Mouse (Mus musculus): ENCODE data around the gene Rbmxl1. TPM values are rescaled to one million over a fixed set of nuclear protein-coding genes. Genes with fewer than 3 reads are reported as not detected.
A peak's percentile ranks its signal among the peaks of the same experiment; 100 is the strongest.

The Rbmxl1 gene
- total and polyA plus RNA-seq, 3 experiments = 157 to 189 (median 181) TPM

- ATAC-seq (ENCODE audit: extremely low read depth, insufficient number of reproducible peaks, low FRiP score, poor library complexity, severe bottlenecking) (no peak), DNase-seq (ENCODE audit: low spot score) (no peak)
- H3K27me3 ChIP-seq (ENCODE audit: insufficient read depth, low read length) = no peaks in the 10 kb centered on the region
- TF ChIP-seq CTCF (IDR thresholded peaks at IDR 0.05; ENCODE audit: low read depth, low read length) = no peak
- TF ChIP-seq POLR2AphosphoS5 (IDR thresholded peaks at IDR 0.05; ENCODE audit: insufficient replicate concordance, low read depth, low read length) = no peak
- no peak for TF ChIP-seq TAL1 (conservative IDR thresholded peaks at IDR 0.05; ENCODE audit: low read depth, low read length)
- no peak for TF ChIP-seq GATA2 (IDR thresholded peaks at IDR 0.05; ENCODE audit: borderline replicate concordance, low read depth, low read length)
- H3K36me3 ChIP-seq (replicated peaks) = peaks cover 65% of the 10 kb centered on the region
- H3K4me1 ChIP-seq (ENCODE audit: insufficient read depth, low read depth, low read length) = peaks cover 11% of the 10 kb centered on the region; the same call in 1 of the 2 replicates
- H3K4me3 ChIP-seq (ENCODE audit: low read depth, low read length) = no peak overlapping the region
- H3K9me3 ChIP-seq (replicated peaks) = no peaks in the 10 kb centered on the region
These were observed 6.0 kb upstream of the Rbmxl1 start for GRCm38 (mm10) chr8:78514706-78515105.

- peaks cover 53% of the 10 kb centered on the region for H3K36me3 ChIP-seq (replicated peaks)
- no peaks in the 10 kb centered on the region for H3K9me3 ChIP-seq (replicated peaks)
- no peak overlapping the region for H3K4me3 ChIP-seq (ENCODE audit: low read depth, low read length)
- no peak for ATAC-seq (ENCODE audit: extremely low read depth, insufficient number of reproducible peaks, low FRiP score, poor library complexity, severe bottlenecking)
- no peak for TF ChIP-seq TAL1 (conservative IDR thresholded peaks at IDR 0.05; ENCODE audit: low read depth, low read length)
- no peak for TF ChIP-seq CTCF (IDR thresholded peaks at IDR 0.05; ENCODE audit: low read depth, low read length)
- no peak for TF ChIP-seq POLR2AphosphoS5 (IDR thresholded peaks at IDR 0.05; ENCODE audit: insufficient replicate concordance, low read depth, low read length)
- no peak for TF ChIP-seq GATA1 (IDR thresholded peaks at IDR 0.05; ENCODE audit: borderline replicate concordance, low read length)
- no peaks in the 10 kb centered on the region for H3K27me3 ChIP-seq (ENCODE audit: insufficient read depth, low read length)
- peaks cover 11% of the 10 kb centered on the region for H3K4me1 ChIP-seq (ENCODE audit: insufficient read depth, low read depth, low read length)
- no peak for DNase-seq (ENCODE audit: low spot score)
These were observed 4.4 kb upstream of the Rbmxl1 start for GRCm38 (mm10) chr8:78513106-78513505.

DNA sequence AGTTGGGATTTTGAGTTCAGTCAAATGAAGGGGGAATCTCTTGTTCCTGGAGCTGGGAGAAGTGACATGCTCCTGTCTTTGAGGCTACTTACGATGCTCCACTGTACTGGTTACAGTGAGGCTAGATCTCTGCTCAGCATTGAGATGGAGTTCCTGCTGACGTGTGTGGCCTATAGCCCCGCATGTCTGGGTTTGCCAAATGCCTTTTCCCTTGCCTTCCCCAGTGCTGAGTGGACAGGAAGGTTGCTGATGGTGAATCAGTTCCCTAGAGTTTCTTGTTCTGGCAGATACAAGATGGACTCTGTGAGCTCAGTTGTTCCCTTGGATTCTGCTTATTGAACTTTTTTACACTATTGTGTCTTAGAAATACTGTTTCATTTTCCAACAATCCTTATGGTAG, 2.2 kb upstream of the Rbmxl1 start:
- no peak overlapping the region; the same call in 1 of the 2 replicates for H3K4me3 ChIP-seq (ENCODE audit: low read depth, low read length)
- peaks cover 41% of the 10 kb centered on the region for H3K36me3 ChIP-seq (replicated peaks)
- ATAC-seq (ENCODE audit: extremely low read depth, insufficient number of reproducible peaks, low FRiP score, poor library complexity, severe bottlenecking) = no peak
- peaks cover 20% of the 10 kb centered on the region for H3K4me1 ChIP-seq (ENCODE audit: insufficient read depth, low read depth, low read length)
- TF ChIP-seq CTCF (IDR thresholded peaks at IDR 0.05; ENCODE audit: low read depth, low read length) (no peak), GATA1 (IDR thresholded peaks at IDR 0.05; ENCODE audit: borderline replicate concordance, low read length) (no peak), POLR2AphosphoS5 (IDR thresholded peaks at IDR 0.05; ENCODE audit: insufficient replicate concordance, low read depth, low read length) (no peak), GATA2 (IDR thresholded peaks at IDR 0.05; ENCODE audit: borderline replicate concordance, low read depth, low read length) (no peak), TAL1 (conservative IDR thresholded peaks at IDR 0.05; ENCODE audit: low read depth, low read length) (no peak)
- no peaks in the 10 kb centered on the region for H3K9me3 ChIP-seq (replicated peaks)
- no peak for DNase-seq (ENCODE audit: low spot score)
- H3K27me3 ChIP-seq (ENCODE audit: insufficient read depth, low read length) = no peaks in the 10 kb centered on the region

DNA sequence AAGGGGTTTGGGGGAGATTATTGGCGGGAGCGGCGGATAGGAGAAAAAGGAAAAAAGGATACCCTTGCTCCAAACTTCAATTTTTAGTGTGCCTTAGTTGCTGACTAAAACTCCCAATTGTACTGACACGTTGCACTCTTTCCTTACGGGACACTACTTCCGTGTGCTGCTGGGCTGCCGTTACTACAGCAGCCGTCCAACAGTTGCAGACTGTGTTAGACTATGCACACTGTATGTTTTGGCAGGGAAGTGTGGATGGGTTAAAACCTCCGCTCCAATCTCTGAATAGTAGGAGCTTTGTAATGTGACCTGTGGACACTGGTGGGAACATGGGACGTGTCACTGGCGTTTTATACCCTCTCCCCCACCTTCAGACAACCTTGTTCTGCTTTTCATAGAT, 1.4 kb upstream of the Rbmxl1 start:
- peaks cover 33% of the 10 kb centered on the region for H3K36me3 ChIP-seq (replicated peaks)
- no peaks in the 10 kb centered on the region for H3K27me3 ChIP-seq (ENCODE audit: insufficient read depth, low read length)
- no peak for ATAC-seq (ENCODE audit: extremely low read depth, insufficient number of reproducible peaks, low FRiP score, poor library complexity, severe bottlenecking)
- DNase-seq (ENCODE audit: low spot score) = peak; percentile 26
- H3K4me3 ChIP-seq (ENCODE audit: low read depth, low read length) = peak overlapping the region; percentile 96
- no peak for TF ChIP-seq POLR2AphosphoS5 (IDR thresholded peaks at IDR 0.05; ENCODE audit: insufficient replicate concordance, low read depth, low read length)
- no peak for TF ChIP-seq GATA2 (IDR thresholded peaks at IDR 0.05; ENCODE audit: borderline replicate concordance, low read depth, low read length)
- no peak for TF ChIP-seq CTCF (IDR thresholded peaks at IDR 0.05; ENCODE audit: low read depth, low read length)
- no peak for TF ChIP-seq TAL1 (conservative IDR thresholded peaks at IDR 0.05; ENCODE audit: low read depth, low read length)
- no peak for TF ChIP-seq GATA1 (IDR thresholded peaks at IDR 0.05; ENCODE audit: borderline replicate concordance, low read length)
- H3K9me3 ChIP-seq (replicated peaks) = no peaks in the 10 kb centered on the region
- H3K4me1 ChIP-seq (ENCODE audit: insufficient read depth, low read depth, low read length) = peaks cover 20% of the 10 kb centered on the region

DNA sequence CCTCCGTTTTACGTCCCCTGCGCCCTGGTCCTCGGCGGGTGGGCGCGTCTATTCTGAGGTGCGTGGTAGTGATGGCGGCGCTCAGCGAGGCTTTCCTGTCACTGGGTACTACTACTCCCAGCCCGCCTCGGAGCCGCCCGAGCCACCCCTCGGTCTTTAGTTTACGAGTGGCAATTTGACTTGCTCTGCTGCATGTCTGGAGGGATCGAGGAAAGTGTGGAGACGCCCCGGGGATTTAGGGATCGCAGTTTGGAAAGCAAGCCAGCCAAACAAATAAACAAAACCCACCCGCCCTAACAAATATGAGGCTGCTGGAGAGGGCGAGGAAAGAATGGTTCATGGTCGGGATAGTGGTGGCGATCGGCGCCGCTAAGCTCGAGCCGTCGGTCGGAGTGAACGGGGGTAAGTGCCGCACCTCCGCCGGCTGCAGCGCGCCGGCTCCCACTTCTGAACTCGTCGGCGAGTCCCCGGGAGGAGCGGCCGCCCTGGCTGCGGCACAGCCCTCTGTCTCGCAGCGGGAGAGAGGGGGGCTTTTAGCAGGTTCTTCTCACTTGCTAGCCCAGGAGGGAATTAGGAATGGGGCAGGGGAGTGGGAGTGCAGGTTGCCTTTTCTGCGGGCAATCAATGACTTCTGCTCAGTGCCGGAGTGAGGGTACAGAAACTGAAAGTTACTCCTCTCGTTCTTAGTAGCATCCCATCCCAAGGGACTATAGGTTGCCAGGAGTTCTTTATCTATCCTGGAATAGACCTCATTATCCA, 754 bp upstream of the Rbmxl1 start, which contains the start of gene Slc10a7:
Gene Slc10a7 (plus strand): TSS at position 74 of the 759 bp plus-strand sequence.
- Histone ChIP-seq H3K27me3 (ENCODE audit: insufficient read depth, low read length) (no peaks in the 10 kb centered on the region), H3K9me3 (replicated peaks) (no peaks in the 10 kb centered on the region), H3K4me3 (ENCODE audit: low read depth, low read length) (peak within 1 kb of the TSS; percentile 96), H3K4me1 (ENCODE audit: insufficient read depth, low read depth, low read length) (peaks cover 25% of the 10 kb centered on the region), H3K36me3 (replicated peaks) (peaks cover 33% of the 10 kb centered on the region)
- ATAC-seq (ENCODE audit: extremely low read depth, insufficient number of reproducible peaks, low FRiP score, poor library complexity, severe bottlenecking) (peak; percentile 84), DNase-seq (ENCODE audit: low spot score) (peak; percentile 83)
- TF ChIP-seq POLR2AphosphoS5 (IDR thresholded peaks at IDR 0.05; ENCODE audit: insufficient replicate concordance, low read depth, low read length) (no peak), TAL1 (conservative IDR thresholded peaks at IDR 0.05; ENCODE audit: low read depth, low read length) (no peak), CTCF (IDR thresholded peaks at IDR 0.05; ENCODE audit: low read depth, low read length) (no peak), GATA2 (IDR thresholded peaks at IDR 0.05; ENCODE audit: borderline replicate concordance, low read depth, low read length) (no peak), GATA1 (IDR thresholded peaks at IDR 0.05; ENCODE audit: borderline replicate concordance, low read length) (no peak)

DNA sequence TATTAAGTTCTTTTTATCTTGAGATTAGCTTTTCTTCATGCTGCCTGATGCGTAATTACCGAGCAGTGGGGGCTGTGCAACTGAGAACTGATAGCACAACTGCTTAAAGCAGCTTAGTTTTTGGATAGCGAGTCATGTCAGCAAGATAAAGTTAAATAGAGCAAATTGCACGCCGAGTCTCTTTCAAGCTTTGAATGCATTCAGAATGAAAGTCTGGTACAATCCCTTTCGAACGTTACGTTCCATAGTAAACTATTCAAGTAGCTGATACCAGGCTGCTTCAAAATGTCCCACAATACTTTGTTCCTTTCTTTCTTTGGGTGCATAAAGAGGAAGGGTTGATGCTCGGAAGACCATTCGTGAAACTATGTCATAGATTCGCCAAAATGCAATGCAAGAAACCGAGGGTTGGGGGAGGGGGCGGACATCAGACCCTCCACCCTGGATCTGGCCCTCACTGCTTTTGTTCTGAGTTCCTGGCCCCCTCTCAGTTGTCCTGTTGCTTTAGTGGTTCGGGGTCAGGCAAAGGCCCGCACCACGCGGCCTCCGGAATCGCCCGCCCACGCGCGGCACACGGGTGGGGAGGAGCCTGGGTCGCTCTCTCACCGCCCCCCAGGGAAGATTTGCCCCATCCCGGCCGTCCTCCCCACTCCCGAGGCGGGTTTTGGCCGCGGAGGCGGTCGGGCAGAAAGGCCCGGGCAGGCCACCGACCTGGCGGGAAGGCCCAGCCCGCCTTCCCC, 549 bp downstream of the Rbmxl1 start:
- TF ChIP-seq TAL1 (conservative IDR thresholded peaks at IDR 0.05; ENCODE audit: low read depth, low read length) = no peak
- TF ChIP-seq CTCF (IDR thresholded peaks at IDR 0.05; ENCODE audit: low read depth, low read length) = no peak
- no peak for TF ChIP-seq GATA1 (IDR thresholded peaks at IDR 0.05; ENCODE audit: borderline replicate concordance, low read length)
- TF ChIP-seq POLR2AphosphoS5 (IDR thresholded peaks at IDR 0.05; ENCODE audit: insufficient replicate concordance, low read depth, low read length) = no peak
- TF ChIP-seq GATA2 (IDR thresholded peaks at IDR 0.05; ENCODE audit: borderline replicate concordance, low read depth, low read length) = no peak

More for the DNA sequence above, 549 bp downstream of the Rbmxl1 start:
- peaks cover 37% of the 10 kb centered on the region for H3K36me3 ChIP-seq (replicated peaks)
- H3K9me3 ChIP-seq (replicated peaks) = no peaks in the 10 kb centered on the region
- H3K27me3 ChIP-seq (ENCODE audit: insufficient read depth, low read length) = no peaks in the 10 kb centered on the region
- peak overlapping the region; percentile 96 for H3K4me3 ChIP-seq (ENCODE audit: low read depth, low read length)
- H3K4me1 ChIP-seq (ENCODE audit: insufficient read depth, low read depth, low read length) = peaks cover 37% of the 10 kb centered on the region
- ATAC-seq (ENCODE audit: extremely low read depth, insufficient number of reproducible peaks, low FRiP score, poor library complexity, severe bottlenecking) = no peak
- peak; percentile 38 for DNase-seq (ENCODE audit: low spot score)

Data from G1E (cell line).